Mouse (Mus musculus) embryonic fibroblast, embryonic 13.5 days (primary cell): ENCODE measurements at regions not wholly inside any gene's neighbourhood (a gene's known extent, or its start where the extent isn't known, plus 50 kb on each side); places are given as distances from the start of the nearest gene placed in this dataset.

ENCODE experiments used
- CTCF ChIP-seq: IDR thresholded peaks from 2 replicates; pipeline ENCODE4 v1.5.1; 2011; ENCODE audit warnings: mild to moderate bottlenecking, control low read depth, low read length, moderate library complexity, borderline replicate concordance; ENCODE audit not compliant: insufficient read depth
- POLR2A ChIP-seq: IDR thresholded peaks from 2 replicates; pipeline ENCODE4 v1.6.1; 2011; ENCODE audit warnings: low read depth, mild to moderate bottlenecking, control low read depth, low read length, moderate library complexity

GRCm38 (mm10) chr12:95132804-95133203 lies 559.2 kb upstream of the Flrt2 start:
- TF ChIP-seq POLR2A (no peak), CTCF (no peak)
